Mouse (Mus musculus): Measurements from ENCODE around the gene Olfm2. TPM values are rescaled to one million over a fixed set of nuclear protein-coding genes. Genes with fewer than 3 reads are reported as not detected.

Gene Olfm2
- polyA plus RNA-seq, 1 experiment = 0.09 TPM

GRCm38 (mm10) chr9:20756081-20756700, 10.0 kb upstream of the Olfm2 start:
- Histone ChIP-seq H3ac (ENCODE audit: control insufficient read depth, insufficient read length, low read depth) (no peak overlapping the region), H3K79me3 (ENCODE audit: low read depth) (no peaks in the 10 kb centered on the region), H3K4me3 (ENCODE audit: insufficient read depth, poor library complexity, severe bottlenecking) (no peak overlapping the region), H3K27me3 (ENCODE audit: control insufficient read depth, insufficient read depth, insufficient read length) (no peaks in the 10 kb centered on the region), H3K36me3 (ENCODE audit: control insufficient read depth, insufficient read depth) (no peaks in the 10 kb centered on the region), H3K79me2 (ENCODE audit: control insufficient read depth, insufficient read depth) (no peaks in the 10 kb centered on the region)
- no peak for TF ChIP-seq USF1 (IDR thresholded peaks at IDR 0.05; ENCODE audit: low read depth)
- TF ChIP-seq FOSL1 (IDR thresholded peaks at IDR 0.05; ENCODE audit: insufficient read depth, low read length, poor library complexity, severe bottlenecking) = no peak
- no peak for TF ChIP-seq CEBPB (IDR thresholded peaks at IDR 0.05; ENCODE audit: low read depth)
- TF ChIP-seq MYOD1 (IDR thresholded peaks at IDR 0.05; ENCODE audit: control insufficient read depth, insufficient read length, low read depth) = no peak
- TF ChIP-seq CTCF (IDR thresholded peaks at IDR 0.05; ENCODE audit: control insufficient read depth, insufficient read depth, insufficient read length) = no peak
- no peak for TF ChIP-seq MYOG (IDR thresholded peaks at IDR 0.05; ENCODE audit: control insufficient read depth, extremely low read depth, insufficient read length)
- no peak for TF ChIP-seq MAX (IDR thresholded peaks at IDR 0.05)

- Histone ChIP-seq H3ac (ENCODE audit: control insufficient read depth, insufficient read length, low read depth) (no peak overlapping the region), H3K79me3 (ENCODE audit: low read depth) (no peaks in the 10 kb centered on the region), H3K27me3 (ENCODE audit: control insufficient read depth, insufficient read depth, insufficient read length) (no peaks in the 10 kb centered on the region), H3K4me3 (ENCODE audit: insufficient read depth, poor library complexity, severe bottlenecking) (no peak overlapping the region), H3K79me2 (ENCODE audit: control insufficient read depth, insufficient read depth) (no peaks in the 10 kb centered on the region), H3K36me3 (ENCODE audit: control insufficient read depth, insufficient read depth) (no peaks in the 10 kb centered on the region)
- no peak for TF ChIP-seq CEBPB (IDR thresholded peaks at IDR 0.05; ENCODE audit: low read depth)
- TF ChIP-seq CTCF (IDR thresholded peaks at IDR 0.05; ENCODE audit: control insufficient read depth, insufficient read depth, insufficient read length) = no peak
- TF ChIP-seq MYOG (IDR thresholded peaks at IDR 0.05; ENCODE audit: control insufficient read depth, extremely low read depth, insufficient read length) = no peak
- no peak for TF ChIP-seq FOSL1 (IDR thresholded peaks at IDR 0.05; ENCODE audit: insufficient read depth, low read length, poor library complexity, severe bottlenecking)
- no peak for TF ChIP-seq MYOD1 (IDR thresholded peaks at IDR 0.05; ENCODE audit: control insufficient read depth, insufficient read length, low read depth)
- no peak for TF ChIP-seq MAX (IDR thresholded peaks at IDR 0.05)
- no peak for TF ChIP-seq USF1 (IDR thresholded peaks at IDR 0.05; ENCODE audit: low read depth)
These were observed 8.2 kb upstream of the Olfm2 start for GRCm38 (mm10) chr9:20754335-20754734.

- H3K36me3 ChIP-seq (ENCODE audit: control insufficient read depth, insufficient read depth) = no peaks in the 10 kb centered on the region
- no peaks in the 10 kb centered on the region for H3K79me2 ChIP-seq (ENCODE audit: control insufficient read depth, insufficient read depth)
- no peak overlapping the region for H3ac ChIP-seq (ENCODE audit: control insufficient read depth, insufficient read length, low read depth)
- H3K4me3 ChIP-seq (ENCODE audit: insufficient read depth, poor library complexity, severe bottlenecking) = no peak overlapping the region
- H3K79me3 ChIP-seq (ENCODE audit: low read depth) = no peaks in the 10 kb centered on the region
- TF ChIP-seq MYOD1 (IDR thresholded peaks at IDR 0.05; ENCODE audit: control insufficient read depth, insufficient read length, low read depth) (no peak), USF1 (IDR thresholded peaks at IDR 0.05; ENCODE audit: low read depth) (no peak), MAX (IDR thresholded peaks at IDR 0.05) (no peak), MYOG (IDR thresholded peaks at IDR 0.05; ENCODE audit: control insufficient read depth, extremely low read depth, insufficient read length) (no peak), FOSL1 (IDR thresholded peaks at IDR 0.05; ENCODE audit: insufficient read depth, low read length, poor library complexity, severe bottlenecking) (no peak), CTCF (IDR thresholded peaks at IDR 0.05; ENCODE audit: control insufficient read depth, insufficient read depth, insufficient read length) (no peak), CEBPB (IDR thresholded peaks at IDR 0.05; ENCODE audit: low read depth) (no peak)
- H3K27me3 ChIP-seq (ENCODE audit: control insufficient read depth, insufficient read depth, insufficient read length) = peaks cover 14% of the 10 kb centered on the region
These were observed 5.4 kb upstream of the Olfm2 start for GRCm38 (mm10) chr9:20751477-20752029.

- no peaks in the 10 kb centered on the region for H3K36me3 ChIP-seq (ENCODE audit: control insufficient read depth, insufficient read depth)
- no peak overlapping the region for H3ac ChIP-seq (ENCODE audit: control insufficient read depth, insufficient read length, low read depth)
- H3K79me3 ChIP-seq (ENCODE audit: low read depth) = no peaks in the 10 kb centered on the region
- no peaks in the 10 kb centered on the region for H3K79me2 ChIP-seq (ENCODE audit: control insufficient read depth, insufficient read depth)
- peaks cover 37% of the 10 kb centered on the region for H3K27me3 ChIP-seq (ENCODE audit: control insufficient read depth, insufficient read depth, insufficient read length)
- H3K4me3 ChIP-seq (ENCODE audit: insufficient read depth, poor library complexity, severe bottlenecking) = no peak overlapping the region
- TF ChIP-seq CTCF (IDR thresholded peaks at IDR 0.05; ENCODE audit: control insufficient read depth, insufficient read depth, insufficient read length) = no peak
- no peak for TF ChIP-seq MYOG (IDR thresholded peaks at IDR 0.05; ENCODE audit: control insufficient read depth, extremely low read depth, insufficient read length)
- TF ChIP-seq USF1 (IDR thresholded peaks at IDR 0.05; ENCODE audit: low read depth) = no peak
- no peak for TF ChIP-seq MAX (IDR thresholded peaks at IDR 0.05)
- TF ChIP-seq FOSL1 (IDR thresholded peaks at IDR 0.05; ENCODE audit: insufficient read depth, low read length, poor library complexity, severe bottlenecking) = no peak
- TF ChIP-seq MYOD1 (IDR thresholded peaks at IDR 0.05; ENCODE audit: control insufficient read depth, insufficient read length, low read depth) = no peak
- no peak for TF ChIP-seq CEBPB (IDR thresholded peaks at IDR 0.05; ENCODE audit: low read depth)
These were observed 3.1 kb upstream of the Olfm2 start for GRCm38 (mm10) chr9:20749213-20749612.

GRCm38 (mm10) chr9:20748540-20748939, 2.4 kb upstream of the Olfm2 start:
- Histone ChIP-seq H3K4me3 (ENCODE audit: insufficient read depth, poor library complexity, severe bottlenecking) (no peak overlapping the region), H3ac (ENCODE audit: control insufficient read depth, insufficient read length, low read depth) (no peak overlapping the region), H3K27me3 (ENCODE audit: control insufficient read depth, insufficient read depth, insufficient read length) (peaks cover 38% of the 10 kb centered on the region), H3K79me2 (ENCODE audit: control insufficient read depth, insufficient read depth) (no peaks in the 10 kb centered on the region), H3K36me3 (ENCODE audit: control insufficient read depth, insufficient read depth) (no peaks in the 10 kb centered on the region), H3K79me3 (ENCODE audit: low read depth) (no peaks in the 10 kb centered on the region)
- TF ChIP-seq MYOG (IDR thresholded peaks at IDR 0.05; ENCODE audit: control insufficient read depth, extremely low read depth, insufficient read length) = no peak
- no peak for TF ChIP-seq USF1 (IDR thresholded peaks at IDR 0.05; ENCODE audit: low read depth)
- TF ChIP-seq MYOD1 (IDR thresholded peaks at IDR 0.05; ENCODE audit: control insufficient read depth, insufficient read length, low read depth) = no peak
- TF ChIP-seq CEBPB (IDR thresholded peaks at IDR 0.05; ENCODE audit: low read depth) = no peak
- TF ChIP-seq CTCF (IDR thresholded peaks at IDR 0.05; ENCODE audit: control insufficient read depth, insufficient read depth, insufficient read length) = no peak
- no peak for TF ChIP-seq MAX (IDR thresholded peaks at IDR 0.05)
- TF ChIP-seq FOSL1 (IDR thresholded peaks at IDR 0.05; ENCODE audit: insufficient read depth, low read length, poor library complexity, severe bottlenecking) = no peak

Data from C2C12 (cell line).